Mouse (Mus musculus) liver, embryonic 18 days (tissue): Measurements from ENCODE around the gene Fam221b. TPM values are rescaled to one million over a fixed set of nuclear protein-coding genes. Genes with fewer than 3 reads are reported as not detected.

Experiments used
- polyA plus RNA-seq: library from polyadenylated mRNA; depleted of rRNA; stranded (reverse); fragments of >200 nt; gene quantifications from 2 replicates; pipeline ENCODE4 v1.2.3, GENCODE M21; 2012; rRNA removed

Gene Fam221b
- polyA plus RNA-seq, result under 0.01 and 0.03 TPM in 2 replicates

DNA sequence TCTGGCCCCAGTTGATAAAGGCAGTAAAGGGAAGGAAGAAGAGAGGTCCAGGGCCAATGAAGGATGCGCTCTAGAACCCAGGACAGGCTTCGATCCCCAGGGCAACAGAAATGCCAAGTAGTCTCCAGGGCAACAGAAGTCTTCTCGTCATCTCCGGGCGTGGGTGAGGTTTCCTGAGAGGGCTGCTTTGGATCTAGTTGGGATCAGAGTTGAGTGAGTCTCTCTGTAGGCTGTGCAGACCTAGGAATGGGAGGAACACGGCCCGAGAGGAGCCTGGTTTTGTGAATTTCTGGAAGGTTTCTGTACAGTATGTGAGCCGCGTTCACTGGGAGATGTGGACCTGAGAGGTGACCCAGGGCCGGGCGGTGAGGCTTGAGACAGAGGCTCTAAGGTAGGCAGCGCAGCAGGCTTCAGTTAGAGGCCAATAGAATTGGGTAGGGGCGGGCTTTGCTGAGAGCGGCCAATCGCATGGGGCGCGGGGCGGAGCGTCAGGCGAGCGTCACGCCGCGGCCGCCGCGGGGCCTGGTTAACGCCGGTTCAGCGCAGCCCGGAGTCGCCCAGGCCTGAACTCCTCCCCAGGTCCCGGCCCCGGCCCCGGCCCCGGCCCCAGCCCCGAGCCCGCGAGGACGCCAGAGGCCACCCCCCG is at the start of gene Fam221b, which contains the start of gene Tmem8b:
Gene Fam221b (minus strand): TSS at position 364 of the 646 bp plus-strand sequence.
Gene Tmem8b (plus strand): TSS at position 190 of the 646 bp plus-strand sequence.

DNA sequence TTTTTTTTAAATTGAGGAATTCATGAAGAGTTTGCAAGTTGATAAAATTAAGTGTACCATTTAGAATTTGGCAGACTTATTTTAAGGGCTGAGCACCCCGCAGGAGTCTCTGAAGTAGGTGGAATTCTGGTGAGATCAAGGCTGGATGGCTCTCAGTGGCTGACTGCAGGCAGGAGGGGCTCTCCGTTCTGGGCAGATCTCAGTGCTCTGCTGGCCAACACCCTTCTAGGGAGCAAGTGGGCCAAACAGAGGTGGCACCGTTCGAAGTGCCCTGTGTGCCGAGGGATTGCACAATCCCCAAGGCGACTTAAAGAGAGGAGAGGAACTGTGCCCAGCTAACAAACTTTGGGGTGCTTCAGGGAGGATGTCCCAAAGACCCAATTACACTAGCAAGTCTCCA is 40.9 kb upstream of the Fam221b start, which contains the start of gene Olfr71:
Gene Olfr71 (minus strand): TSS at position 387 of the 400 bp plus-strand sequence.

GRCm38 (mm10) chr4:43700707-43701106 is 31.8 kb upstream of the Fam221b start, which contains the start of gene Olfr70:
TSS of gene Olfr70 (minus strand) at chr4:43700807.

DNA sequence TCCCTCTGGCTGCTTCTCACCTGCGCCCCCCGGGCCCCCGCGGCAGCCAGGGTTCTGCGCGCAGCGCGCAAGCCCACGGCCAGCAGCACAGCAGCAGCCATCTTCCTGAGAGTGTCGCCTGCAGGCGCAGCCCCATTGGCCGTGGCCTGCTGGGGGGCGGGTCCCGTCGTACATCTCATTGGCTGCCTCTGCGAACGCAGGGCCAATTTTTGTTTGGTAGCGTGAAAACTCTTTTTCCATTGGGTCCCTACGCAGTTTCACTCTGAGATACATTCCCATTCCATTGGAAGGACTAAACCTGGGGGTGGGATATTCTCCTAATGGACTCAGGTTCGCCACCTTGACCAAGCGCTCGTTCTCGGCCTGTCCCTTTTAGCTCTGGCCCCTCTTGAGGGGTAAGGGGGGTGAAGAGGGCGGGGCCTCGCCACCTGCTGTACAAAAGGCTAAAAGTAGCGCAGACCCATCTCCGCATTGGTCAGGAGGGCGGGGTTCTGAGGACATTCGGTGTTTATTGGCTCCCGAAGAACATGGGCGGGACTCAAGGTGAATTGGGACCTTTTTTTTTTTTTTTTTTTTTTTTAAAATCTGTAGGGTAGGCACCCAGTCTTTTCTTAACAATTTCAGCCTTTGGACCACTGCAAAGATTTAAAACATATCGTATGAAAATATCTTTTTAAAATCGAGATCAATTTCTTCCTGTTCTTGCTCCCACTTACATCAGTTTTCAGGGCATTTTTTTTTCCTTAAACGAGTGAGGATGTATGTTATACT is 12.4 kb downstream of the Fam221b start, which contains the start of gene Hint2:
Gene Hint2 (minus strand): TSS at position 128 of the 771 bp plus-strand sequence.

GRCm38 (mm10) chr4:43653161-43654015 is 15.6 kb downstream of the Fam221b start, which contains the start of gene Spag8:
TSS of gene Spag8 (minus strand) at chr4:43653594.

DNA sequence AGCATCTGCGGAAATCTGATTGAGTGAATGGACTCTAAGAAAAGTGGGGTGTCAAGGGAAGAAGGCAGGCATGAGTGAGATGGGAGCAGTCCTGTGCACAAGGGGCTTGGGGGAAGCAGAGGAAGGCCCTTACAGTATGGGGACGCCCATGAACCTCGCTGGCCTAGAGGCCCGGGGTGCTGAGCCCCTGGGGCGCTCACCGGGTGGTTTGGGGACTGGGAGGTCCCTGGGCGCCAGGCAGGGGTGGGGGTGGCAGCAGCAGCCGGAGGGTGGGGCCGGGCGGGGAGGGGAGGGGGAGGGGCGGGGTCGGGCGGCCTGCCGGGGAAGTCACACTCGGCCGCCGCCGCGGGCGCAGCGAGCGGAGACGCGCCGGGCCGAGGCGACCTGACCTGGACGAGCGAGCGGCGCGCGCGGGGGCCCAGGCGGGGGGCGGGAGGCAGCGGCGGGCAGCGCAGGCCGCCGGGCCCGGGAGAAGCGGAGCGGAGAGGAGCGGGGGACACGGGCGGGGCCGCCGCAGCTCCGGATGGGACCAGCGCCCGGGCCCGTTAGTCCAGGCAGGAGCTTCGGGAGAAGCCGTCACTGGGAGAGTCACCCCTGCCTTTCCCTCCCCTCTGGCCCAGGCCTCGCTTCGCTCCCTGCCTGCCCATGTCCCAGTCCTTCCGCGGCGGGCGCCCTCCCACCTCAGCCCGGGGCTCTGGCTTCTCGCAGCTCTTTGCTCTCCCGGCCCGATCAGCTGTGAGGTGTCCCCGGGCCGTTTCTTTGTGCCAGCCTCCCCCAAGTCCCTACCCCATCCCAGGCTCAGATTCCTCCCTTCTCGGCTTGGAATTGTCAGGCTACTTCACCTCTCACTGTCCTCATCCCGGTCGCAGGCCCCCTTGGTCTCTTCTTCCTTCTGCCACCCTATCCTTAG is 37.6 kb downstream of the Fam221b start, which contains the start of gene Npr2:
Gene Npr2 (plus strand): TSS at position 890 of the 910 bp plus-strand sequence.

Other genes starting within 250 kb of the Fam221b start
- gene Fam166b, start 240.0 kb downstream of the Fam221b start, polyA plus RNA-seq, result 0.08 and 0.11 TPM in 2 replicates
- gene Tesk1, start 227.2 kb downstream of the Fam221b start, polyA plus RNA-seq, result 5.2 and 5.5 TPM in 2 replicates
- 5.9 and 7.6 TPM in 2 replicates for gene Cd72, start 214.5 kb downstream of the Fam221b start, polyA plus RNA-seq
- 0.66 and 0.95 TPM in 2 replicates for gene Sit1, start 185.4 kb downstream of the Fam221b start, polyA plus RNA-seq
- 61.8 and 73.3 TPM in 2 replicates for gene Ccdc107, start 176.2 kb downstream of the Fam221b start, polyA plus RNA-seq
- gene Arhgef39, start 169.4 kb downstream of the Fam221b start, polyA plus RNA-seq, result 21.6 and 29.0 TPM in 2 replicates
- 1.2 TPM in 2 replicates for gene Car9, start 162.2 kb downstream of the Fam221b start, polyA plus RNA-seq
- 7.9 and 9.7 TPM in 2 replicates for gene Tpm2, start 145.4 kb downstream of the Fam221b start, polyA plus RNA-seq
- gene Creb3, start 106.8 kb downstream of the Fam221b start, polyA plus RNA-seq, result 18.2 and 19.5 TPM in 2 replicates
- gene Tln1, start 106.5 kb downstream of the Fam221b start, polyA plus RNA-seq, result 24.2 and 32.2 TPM in 2 replicates
- gene Rgp1, start 90.4 kb downstream of the Fam221b start, polyA plus RNA-seq, result 13.1 and 16.8 TPM in 2 replicates
- 10.0 and 13.0 TPM in 2 replicates for gene Gba2, start 90.3 kb downstream of the Fam221b start, polyA plus RNA-seq
- 0.04 TPM in 1 of 2 replicates, not detected in the other for gene Msmp, start 84.7 kb downstream of the Fam221b start, polyA plus RNA-seq
- 2.2 and 2.9 TPM in 2 replicates for gene Npr2, start 37.2 kb downstream of the Fam221b start, polyA plus RNA-seq
- gene Spag8, start 15.6 kb downstream of the Fam221b start, polyA plus RNA-seq, result 0.25 and 0.35 TPM in 2 replicates
- 52.1 and 54.6 TPM in 2 replicates for gene Hint2, start 12.7 kb downstream of the Fam221b start, polyA plus RNA-seq
- gene Tmem8b, start 174 bp downstream of the Fam221b start, polyA plus RNA-seq, result 0.26 and 0.30 TPM in 2 replicates
- gene Olfr70, start 31.7 kb upstream of the Fam221b start, polyA plus RNA-seq, result not detected in 2 replicates
- not detected in 2 replicates for gene Olfr71, start 41.1 kb upstream of the Fam221b start, polyA plus RNA-seq
- gene Hrct1, start 58.0 kb upstream of the Fam221b start, polyA plus RNA-seq, result 0.28 and 0.39 TPM in 2 replicates
- 0.07 and 0.10 TPM in 2 replicates for gene Spaar, start 60.9 kb upstream of the Fam221b start, polyA plus RNA-seq
- gene Olfr159, start 101.9 kb upstream of the Fam221b start, polyA plus RNA-seq, result not detected in 2 replicates
- not detected in 2 replicates for gene Olfr156, start 154.8 kb upstream of the Fam221b start, polyA plus RNA-seq
- not detected in 2 replicates for gene Olfr157, start 171.1 kb upstream of the Fam221b start, polyA plus RNA-seq
- not detected in 2 replicates for gene Olfr155, start 182.4 kb upstream of the Fam221b start, polyA plus RNA-seq
- gene Reck, start 206.4 kb upstream of the Fam221b start, polyA plus RNA-seq, result 2.2 and 2.5 TPM in 2 replicates